Mouse (Mus musculus) 3T3-L1 (cell line): Measurements from ENCODE around the gene Slc1a3.

Source experiments
- DNase-seq: peaks from one replicate; pipeline ENCODE4 v3.0.0-alpha.2; 2015; ENCODE audit warnings: low read depth, low spot score

The Slc1a3 gene

GRCm38 (mm10) chr15:8605538-8606188 is 104.9 kb downstream of the Slc1a3 start:
- DNase-seq = no peak

- no peak for DNase-seq
These were observed 108.2 kb downstream of the Slc1a3 start for GRCm38 (mm10) chr15:8602362-8602761.

DNA sequence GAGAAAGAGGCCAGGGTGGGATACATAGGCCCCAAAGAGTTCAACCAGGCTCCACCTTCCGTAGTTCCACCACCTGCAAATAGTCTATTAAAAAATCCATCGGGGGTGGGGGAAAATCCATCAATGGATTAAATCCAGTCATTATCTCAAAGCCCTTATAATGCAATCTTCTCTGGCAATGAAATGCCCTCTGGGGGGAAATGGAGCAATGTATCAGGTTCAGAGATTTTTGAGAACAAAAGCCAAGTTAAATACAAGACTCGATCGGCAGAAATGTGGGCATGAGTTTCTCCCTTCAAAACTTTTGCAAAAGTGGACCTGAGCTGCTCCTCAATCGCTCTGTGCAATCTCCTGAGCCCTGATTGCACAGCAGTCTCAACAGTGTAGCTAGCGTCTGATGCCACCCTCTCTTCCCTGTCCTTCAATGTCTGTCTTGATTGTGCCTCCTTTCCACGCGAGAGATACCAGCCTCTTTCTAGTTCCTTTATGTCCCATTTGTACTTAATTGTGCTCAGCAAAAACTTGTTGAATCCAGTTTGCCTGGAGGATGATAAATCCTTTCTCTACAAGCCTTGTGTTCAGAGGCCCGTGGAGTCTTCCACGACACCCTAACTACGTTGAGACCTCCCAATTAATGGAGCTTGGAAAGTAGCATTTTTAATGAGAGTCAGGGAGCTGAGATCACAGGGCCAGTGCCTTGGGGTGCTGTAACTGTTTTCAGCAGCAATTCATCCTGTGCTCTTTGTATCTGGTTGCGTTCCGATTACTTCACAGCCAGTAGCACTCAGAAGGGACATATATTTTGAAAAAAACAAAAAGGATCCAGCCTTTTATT is 109.0 kb downstream of the Slc1a3 start:
- no peak for DNase-seq

DNA sequence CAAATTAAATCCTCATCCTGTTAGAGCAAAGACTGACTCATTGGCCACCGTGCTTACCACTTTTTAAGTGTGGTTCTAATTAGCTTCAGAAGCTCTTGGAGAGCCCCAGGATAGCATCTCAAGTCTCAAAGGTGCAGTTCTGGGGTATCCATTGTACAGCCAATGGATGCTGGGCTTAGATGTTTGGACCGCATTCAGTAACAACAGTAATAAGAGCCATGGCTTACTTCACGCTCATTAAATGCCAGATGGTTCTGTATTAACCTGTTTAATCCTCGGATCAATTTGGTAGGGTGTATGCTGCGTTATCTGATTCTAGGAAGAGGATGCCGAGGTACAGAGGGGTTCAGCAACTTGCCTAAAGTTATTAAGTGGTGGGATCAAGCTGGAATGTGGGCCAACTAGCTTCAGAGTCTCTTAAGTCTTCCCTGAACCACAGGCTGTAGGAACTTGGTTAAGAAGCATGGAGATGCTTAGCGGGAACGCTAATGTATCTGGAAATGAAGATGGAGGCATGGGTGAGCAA is 114.1 kb downstream of the Slc1a3 start:
- no peak for DNase-seq

DNA sequence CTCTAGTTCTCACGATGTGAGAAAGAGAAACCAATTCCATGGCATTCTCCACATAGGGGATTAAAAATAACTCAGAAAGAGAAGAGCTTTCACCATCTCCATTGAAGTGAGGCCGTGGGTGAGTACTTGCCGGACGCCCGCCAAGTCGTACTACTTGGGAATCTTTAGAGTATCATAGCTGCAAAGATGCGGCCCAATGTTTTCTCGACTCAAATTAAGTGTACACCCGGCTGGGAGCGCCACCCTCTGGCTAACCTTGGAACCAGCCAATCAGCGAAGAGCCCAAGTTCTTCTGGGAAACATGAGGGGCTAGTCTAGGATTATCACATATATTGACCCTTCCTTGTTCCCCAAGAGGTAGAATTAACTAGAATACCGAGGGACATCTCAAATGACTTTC is 115.3 kb downstream of the Slc1a3 start:
- DNase-seq = no peak

GRCm38 (mm10) chr15:8589503-8590116 is 121.0 kb downstream of the Slc1a3 start:
- DNase-seq = peak; percentile 93

DNA sequence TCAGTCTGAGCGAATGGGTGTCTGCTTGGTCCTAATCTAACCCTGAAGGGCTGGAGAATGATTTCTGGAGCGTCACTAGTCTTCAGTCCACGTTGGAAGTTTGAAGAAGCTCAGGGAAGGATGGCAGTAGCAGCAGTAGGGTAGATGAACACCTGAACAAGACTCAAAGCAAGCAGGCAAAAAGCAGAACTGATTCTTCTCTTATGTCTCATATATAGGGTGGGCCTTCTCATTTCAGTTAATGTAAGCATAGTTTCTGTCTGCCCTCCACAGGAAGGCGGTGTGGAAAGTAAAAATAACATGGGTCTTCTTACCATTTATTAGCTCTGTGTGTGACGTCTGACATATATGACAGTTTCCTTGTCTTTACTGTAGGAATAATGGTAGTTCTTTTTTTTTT is 122.5 kb downstream of the Slc1a3 start:
- no peak for DNase-seq

DNA sequence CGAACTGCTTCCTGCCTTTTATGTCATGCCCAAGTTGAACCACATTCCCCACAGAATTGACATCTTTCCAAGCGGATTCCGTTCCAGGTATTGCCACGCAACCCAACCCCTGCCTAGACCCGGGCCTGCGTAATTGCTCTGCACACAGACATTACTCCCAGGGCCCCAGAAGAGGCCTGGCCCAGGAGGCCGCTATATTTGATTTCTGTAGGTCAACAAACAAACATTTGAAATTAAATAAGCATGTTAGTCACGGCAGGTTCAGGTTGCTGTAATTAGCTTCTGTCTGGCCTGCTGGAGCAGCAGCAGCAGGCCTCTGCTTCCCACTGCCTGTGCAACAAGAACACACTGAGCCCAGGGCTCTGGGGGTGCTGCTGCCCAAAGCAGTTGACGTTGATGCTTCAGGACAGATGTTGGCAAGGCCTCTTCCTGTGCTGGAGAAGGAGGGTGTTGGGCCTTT is 123.7 kb downstream of the Slc1a3 start:
- no peak for DNase-seq
